ENCODE assay signal across 8 mouse cellular contexts in the genomic region with DNA sequence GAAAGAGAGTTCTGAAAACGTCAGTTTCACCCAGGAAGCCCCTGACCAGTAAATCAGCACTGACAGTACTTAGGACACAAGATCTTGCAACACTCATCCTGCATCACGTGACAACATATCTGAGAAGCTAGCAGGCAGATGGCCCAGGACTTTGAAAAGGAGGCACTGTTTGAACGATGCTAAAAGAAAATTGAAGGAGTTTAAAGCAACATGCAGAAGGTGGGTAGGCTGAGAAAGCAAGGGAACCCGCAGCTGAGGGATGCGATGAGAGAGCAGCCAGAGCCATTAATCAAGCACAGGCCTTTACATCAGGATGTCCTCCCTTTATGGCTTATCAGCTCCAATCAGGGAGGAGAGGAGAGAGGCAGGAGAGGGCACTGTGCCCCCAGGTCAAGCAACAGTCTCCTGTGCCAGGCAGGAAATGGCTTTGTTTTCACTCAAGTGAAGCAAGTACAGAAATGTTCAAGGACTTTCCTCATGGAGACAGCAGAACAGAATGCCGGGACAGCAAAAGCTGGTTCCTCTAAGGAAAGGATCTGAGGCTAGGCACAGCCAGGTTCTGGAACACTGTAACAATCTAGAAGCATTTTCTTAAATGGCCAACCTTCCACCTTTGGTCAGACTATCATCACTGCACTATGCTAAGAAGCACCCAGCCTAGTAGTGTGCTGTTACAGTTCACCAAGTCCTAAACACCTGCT.
DNase-seq lines count a peak whose midpoint lies in the region; TF ChIP-seq lines count a peak whose summit lies in the region.
"Had no signal": no experiment of that assay in that cellular context is flagged by ENCODE, and none has a peak within 500 bp of the region (broad histone marks: within the 10 kb centered on the region; RNA-seq: fewer than 3 reads in every experiment).

No protein-coding gene starts in this region.

- no peak for TF ChIP-seq POLR2A in kidney, adult 2 months (IDR thresholded peaks at IDR 0.05; ENCODE audit: low read depth, low read length)

- no peak overlapping the region for H3K4me3 ChIP-seq in C2C12 (ENCODE audit: insufficient read depth, poor library complexity, severe bottlenecking)
- H3K4me3 ChIP-seq in kidney, adult 2 months (ENCODE audit: insufficient read depth, low read depth, low read length), result no peak overlapping the region
- no peak overlapping the region for H3K4me3 ChIP-seq in layer of hippocampus, adult 2 months
- H3K4me3 ChIP-seq: limb, embryonic 15.5 days had no signal

- H3K4me1 ChIP-seq in kidney, adult 2 months (ENCODE audit: control insufficient read depth, insufficient read depth, low read length), result peaks cover 7% of the 10 kb centered on the region; the same call in 1 of the 2 replicates

- no peak for TF ChIP-seq CTCF in C2C12 (IDR thresholded peaks at IDR 0.05; ENCODE audit: control insufficient read depth, insufficient read depth, insufficient read length)
- no peak for TF ChIP-seq CTCF in kidney, adult 2 months (conservative IDR thresholded peaks at IDR 0.05; ENCODE audit: insufficient read depth, insufficient read length, low read depth, low read length)
- TF ChIP-seq CTCF in layer of hippocampus, adult 2 months (conservative IDR thresholded peaks at IDR 0.05), result no peak

- H3K27ac ChIP-seq in kidney, adult 2 months (ENCODE audit: insufficient read depth, low read depth, low read length), result peak overlapping the region; percentile 67
- no peak overlapping the region for H3K27ac ChIP-seq in layer of hippocampus, adult 2 months
- H3K27ac ChIP-seq: limb, embryonic 15.5 days had no signal

- 15% methylated on average over 6 of the region's 6 CpGs for WGBS in kidney, adult 2 months

- no peaks in the 10 kb centered on the region for H3K27me3 ChIP-seq in C2C12 (ENCODE audit: control insufficient read depth, insufficient read depth, insufficient read length)
- H3K27me3 ChIP-seq in kidney, adult 2 months (replicated peaks; ENCODE audit: control insufficient read depth, insufficient read depth, low read length), result no peaks in the 10 kb centered on the region
- H3K27me3 ChIP-seq: limb, embryonic 15.5 days had no signal

- no peaks in the 10 kb centered on the region for H3K79me3 ChIP-seq in C2C12 (ENCODE audit: low read depth)

- H3K79me2 ChIP-seq in C2C12 (ENCODE audit: control insufficient read depth, insufficient read depth), result no peaks in the 10 kb centered on the region

- H3ac ChIP-seq in C2C12 (ENCODE audit: control insufficient read depth, insufficient read length, low read depth), result no peak overlapping the region

- H3K36me3 ChIP-seq in C2C12 (ENCODE audit: control insufficient read depth, insufficient read depth), result no peaks in the 10 kb centered on the region
- H3K36me3 ChIP-seq in kidney, adult 2 months (ENCODE audit: control insufficient read depth, insufficient read depth, low read length), result no peaks in the 10 kb centered on the region
- H3K36me3 ChIP-seq: limb, embryonic 15.5 days had no signal

- DNase-seq in NIH3T3 (ENCODE audit: low read depth), result peak; percentile 88
- DNase-seq in kidney, adult 2 months, result peak; percentile 87
- peak; percentile 8 for DNase-seq in lung, postnatal 14 days
- DNase-seq in cerebellum, adult 11-12 months, result no peak
- DNase-seq in right cerebral cortex, postnatal 10 days (ENCODE audit: low spot score in 2 of 2), result no peak
- DNase-seq in layer of hippocampus, adult 2 months (ENCODE audit: low spot score in 2 of 2), result no peak

TF ChIP-seq in C2C12, 6 proteins besides CTCF, POLR2A, EP300 and RAD21:
- TF ChIP-seq USF1 (IDR thresholded peaks at IDR 0.05; ENCODE audit: low read depth) (peak; percentile 72), MYOG (IDR thresholded peaks at IDR 0.05; ENCODE audit: control insufficient read depth, extremely low read depth, insufficient read length) (no peak), MAX (IDR thresholded peaks at IDR 0.05) (no peak), FOSL1 (IDR thresholded peaks at IDR 0.05; ENCODE audit: insufficient read depth, low read length, poor library complexity, severe bottlenecking) (no peak), CEBPB (IDR thresholded peaks at IDR 0.05; ENCODE audit: low read depth) (no peak), MYOD1 (IDR thresholded peaks at IDR 0.05; ENCODE audit: control insufficient read depth, insufficient read length, low read depth) (no peak)

Comparison
In these comparisons a context has a peak if more than half of its experiments do, and no peak if none do; other contexts are left out.
1. DNase-seq: peak in NIH3T3 (single experiment), kidney, adult 2 months (single experiment) and lung, postnatal 14 days (single experiment); none in cerebellum, adult 11-12 months (single experiment), right cerebral cortex, postnatal 10 days (0 of 2) and layer of hippocampus, adult 2 months (0 of 2).